Mouse (Mus musculus) stomach, embryonic 14.5 days (tissue): ENCODE results near the gene Rbp3. TPM values are rescaled to one million over a fixed set of nuclear protein-coding genes. Genes with fewer than 3 reads are reported as not detected.

Experiments
- polyA plus RNA-seq: library from polyadenylated mRNA; unstranded; fragments of >200 nt; fragmentation: Nextera tagmentation; extraction: Ambion mirVana; gene quantifications from 2 replicates; pipeline ENCODE4 v1.2.1, GENCODE M21; 2014

Rbp3 gene
- polyA plus RNA-seq, 1 experiment from 2014 or later: not detected

Other genes starting within 250 kb of the Rbp3 start
- 5.8 and 6.7 TPM in 2 replicates for gene Gdf10, start 30.4 kb upstream of the Rbp3 start, polyA plus RNA-seq
- gene Gdf2, start 13.0 kb upstream of the Rbp3 start, polyA plus RNA-seq: not detected in 2 replicates
- gene Zfp488, start 24.8 kb downstream of the Rbp3 start, polyA plus RNA-seq: 0.31 and 0.45 TPM in 2 replicates
- gene Gm30083, start 61.2 kb downstream of the Rbp3 start, polyA plus RNA-seq: not detected in 2 replicates
- not detected in 2 replicates for gene Gm5460, start 62.8 kb downstream of the Rbp3 start, polyA plus RNA-seq
- gene Antxrl, start 98.7 kb downstream of the Rbp3 start, polyA plus RNA-seq: not detected in 2 replicates
- gene Anxa8, start 132.0 kb downstream of the Rbp3 start, polyA plus RNA-seq: 50.6 and 54.0 TPM in 2 replicates
- gene A630023A22Rik, start 148.8 kb downstream of the Rbp3 start, polyA plus RNA-seq: 0.69 TPM in 1 of 2 replicates, not detected in the other
- gene Npy4r, start 198.5 kb downstream of the Rbp3 start, polyA plus RNA-seq: 0.13 and 0.19 TPM in 2 replicates
- 0.29 and 0.32 TPM in 2 replicates for gene Gprin2, start 247.7 kb downstream of the Rbp3 start, polyA plus RNA-seq